In the genomic region with DNA sequence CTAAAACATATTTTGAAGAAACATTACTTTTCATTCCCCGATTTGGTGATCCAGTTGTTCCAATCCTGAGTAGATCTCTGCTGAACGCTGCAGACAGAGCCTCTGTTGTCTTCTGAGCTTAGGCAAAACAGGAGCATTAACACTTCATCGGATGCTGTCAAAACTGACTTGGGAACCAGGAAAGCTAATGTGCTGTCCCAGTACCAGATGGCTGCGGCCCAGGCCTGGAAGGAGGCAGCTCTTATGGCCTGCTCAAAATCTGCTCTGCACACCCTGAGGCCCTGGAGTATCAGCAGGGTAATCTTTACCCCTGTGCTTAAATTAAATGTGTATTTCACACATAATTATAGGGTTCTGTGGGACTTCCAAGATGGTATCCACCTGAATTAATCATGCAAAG, we compare ENCODE assay signal across 12 mouse cellular contexts.
DNase-seq lines count a peak whose midpoint lies in the region; ATAC-seq lines count a peak whose summit lies in the region.
"Had no signal": no experiment of that assay in that cellular context is flagged by ENCODE, and none has a peak within 500 bp of the region (broad histone marks: within the 10 kb centered on the region; RNA-seq: fewer than 3 reads in every experiment).

No protein-coding gene starts in this region.

- WGBS in forebrain, embryonic 13.5 days = 47% methylated on average over 4 of the region's 4 CpGs
- 55% methylated on average over 4 of the region's 4 CpGs for WGBS in forebrain, embryonic 11.5 days
- WGBS in midbrain, embryonic 14.5 days = 51% methylated on average over 4 of the region's 4 CpGs
- 70% methylated on average over 4 of the region's 4 CpGs for WGBS in midbrain, embryonic 11.5 days
- WGBS in intestine, embryonic 16.5 days = 62% methylated on average over 4 of the region's 4 CpGs

- no peak overlapping the region for H3K4me2 ChIP-seq in forebrain, embryonic 13.5 days
- H3K4me2 ChIP-seq in forebrain, embryonic 11.5 days (ENCODE audit: low read depth, low read length, severe bottlenecking) = no peak overlapping the region
- no peak overlapping the region for H3K4me2 ChIP-seq in midbrain, embryonic 14.5 days (ENCODE audit: low read length)
- no peak overlapping the region for H3K4me2 ChIP-seq in midbrain, embryonic 11.5 days
- no peak overlapping the region for H3K4me2 ChIP-seq in intestine, embryonic 16.5 days (ENCODE audit: low read depth, low read length)

- no peak for DNase-seq in forebrain, embryonic 11.5 days (ENCODE audit: low spot score)
- DNase-seq in midbrain, embryonic 14.5 days = peak; percentile 29
- no peak for DNase-seq in midbrain, embryonic 11.5 days (ENCODE audit: low spot score, missing footprints)
- peak; percentile 8 for DNase-seq in forelimb bud, embryonic 11.5 days (ENCODE audit: low read depth, low spot score)
- DNase-seq in lung, postnatal 4 days = peak; percentile 28 to 69
- no peak for DNase-seq in frontal cortex, postnatal 25 days (ENCODE audit: low spot score in 2 of 2)
- DNase-seq: heart, postnatal 10 days; kidney, adult 18-20 months; thymus, postnatal 25 days had no signal

- no peak overlapping the region for H3K27ac ChIP-seq in forebrain, embryonic 13.5 days
- no peak overlapping the region for H3K27ac ChIP-seq in forebrain, embryonic 11.5 days (ENCODE audit: low read depth, low read length)
- no peak overlapping the region for H3K27ac ChIP-seq in midbrain, embryonic 14.5 days (replicated peaks; ENCODE audit: low read depth, low read length)
- H3K27ac ChIP-seq in midbrain, embryonic 11.5 days (ENCODE audit: low read depth, low read length) = no peak overlapping the region
- H3K27ac ChIP-seq in intestine, embryonic 16.5 days (ENCODE audit: low read length) = no peak overlapping the region

- no peak overlapping the region for H3K9ac ChIP-seq in forebrain, embryonic 13.5 days
- no peak overlapping the region for H3K9ac ChIP-seq in forebrain, embryonic 11.5 days (ENCODE audit: low read length)
- H3K9ac ChIP-seq in midbrain, embryonic 14.5 days (replicated peaks; ENCODE audit: low read length) = no peak overlapping the region
- H3K9ac ChIP-seq in midbrain, embryonic 11.5 days (ENCODE audit: low read length) = no peak overlapping the region
- H3K9ac ChIP-seq in intestine, embryonic 16.5 days (ENCODE audit: low read depth, low read length) = no peak overlapping the region

- ATAC-seq in forebrain, embryonic 13.5 days = peak; percentile 43; the same call in 1 of the 2 replicates
- no peak for ATAC-seq in forebrain, embryonic 11.5 days (replicated peaks; ENCODE audit: low FRiP score)
- no peak for ATAC-seq in midbrain, embryonic 14.5 days (ENCODE audit: low FRiP score, low TSS enrichment)
- no peak for ATAC-seq in midbrain, embryonic 11.5 days (ENCODE audit: low FRiP score)
- no peak for ATAC-seq in intestine, embryonic 16.5 days

- no peak overlapping the region for H3K4me3 ChIP-seq in forebrain, embryonic 13.5 days
- no peak overlapping the region for H3K4me3 ChIP-seq in forebrain, embryonic 11.5 days (ENCODE audit: low read depth, low read length)
- no peak overlapping the region for H3K4me3 ChIP-seq in midbrain, embryonic 14.5 days (replicated peaks; ENCODE audit: low read depth, low read length)
- H3K4me3 ChIP-seq in midbrain, embryonic 11.5 days (ENCODE audit: low read depth, low read length) = no peak overlapping the region
- H3K4me3 ChIP-seq in intestine, embryonic 16.5 days (ENCODE audit: low read length) = no peak overlapping the region
- H3K4me3 ChIP-seq: myocyte had no signal

- H3K9me3 ChIP-seq in forebrain, embryonic 13.5 days (replicated peaks) = no peaks in the 10 kb centered on the region
- no peaks in the 10 kb centered on the region for H3K9me3 ChIP-seq in forebrain, embryonic 11.5 days (ENCODE audit: control insufficient read depth, low read length)
- H3K9me3 ChIP-seq in midbrain, embryonic 14.5 days (ENCODE audit: control insufficient read depth, low read length) = no peaks in the 10 kb centered on the region
- H3K9me3 ChIP-seq in midbrain, embryonic 11.5 days (ENCODE audit: control insufficient read depth, low read length) = no peaks in the 10 kb centered on the region
- no peaks in the 10 kb centered on the region for H3K9me3 ChIP-seq in intestine, embryonic 16.5 days (ENCODE audit: control insufficient read depth, low read length)

- no peaks in the 10 kb centered on the region for H3K36me3 ChIP-seq in forebrain, embryonic 13.5 days (ENCODE audit: poor library complexity, severe bottlenecking)
- no peaks in the 10 kb centered on the region for H3K36me3 ChIP-seq in forebrain, embryonic 11.5 days (ENCODE audit: control insufficient read depth, insufficient read depth, low read length)
- no peaks in the 10 kb centered on the region for H3K36me3 ChIP-seq in midbrain, embryonic 14.5 days (ENCODE audit: control insufficient read depth, insufficient read depth, low read length)
- no peaks in the 10 kb centered on the region for H3K36me3 ChIP-seq in midbrain, embryonic 11.5 days (ENCODE audit: control insufficient read depth, insufficient read depth, low read length)
- no peaks in the 10 kb centered on the region for H3K36me3 ChIP-seq in intestine, embryonic 16.5 days (ENCODE audit: control insufficient read depth, insufficient read depth, low read length)

- H3K27me3 ChIP-seq in forebrain, embryonic 13.5 days = no peaks in the 10 kb centered on the region
- no peaks in the 10 kb centered on the region for H3K27me3 ChIP-seq in forebrain, embryonic 11.5 days (ENCODE audit: control insufficient read depth, insufficient read depth, low read length)
- no peaks in the 10 kb centered on the region for H3K27me3 ChIP-seq in midbrain, embryonic 14.5 days (ENCODE audit: control insufficient read depth, insufficient read depth, low read length)
- H3K27me3 ChIP-seq in midbrain, embryonic 11.5 days (ENCODE audit: control insufficient read depth, insufficient read depth, low read length) = no peaks in the 10 kb centered on the region
- no peaks in the 10 kb centered on the region for H3K27me3 ChIP-seq in intestine, embryonic 16.5 days (replicated peaks; ENCODE audit: control insufficient read depth, insufficient read depth, low read length)

- H3K4me1 ChIP-seq in forebrain, embryonic 13.5 days = peaks cover 29% of the 10 kb centered on the region
- peaks cover 4% of the 10 kb centered on the region; the same call in 1 of the 2 replicates for H3K4me1 ChIP-seq in forebrain, embryonic 11.5 days (replicated peaks; ENCODE audit: control insufficient read depth, insufficient read depth, low read length)
- H3K4me1 ChIP-seq in midbrain, embryonic 14.5 days (ENCODE audit: control insufficient read depth, insufficient read depth, low read length) = 0 out of 2 replicates have a peak, but pooled peaks cover 3% of the 10 kb centered on the region
- no peaks in the 10 kb centered on the region for H3K4me1 ChIP-seq in midbrain, embryonic 11.5 days (ENCODE audit: control insufficient read depth, insufficient read depth, low read length)
- H3K4me1 ChIP-seq in intestine, embryonic 16.5 days (ENCODE audit: control insufficient read depth, insufficient read depth, low read length) = no peaks in the 10 kb centered on the region

Comparison
In these comparisons a context has a peak if more than half of its experiments do, and no peak if none do; other contexts are left out.
1. DNase-seq: peak in midbrain, embryonic 14.5 days (single experiment), forelimb bud, embryonic 11.5 days (single experiment) and lung, postnatal 4 days (2 of 2); none in forebrain, embryonic 11.5 days (single experiment), midbrain, embryonic 11.5 days (single experiment) and frontal cortex, postnatal 25 days (0 of 2).